In the genomic region with DNA sequence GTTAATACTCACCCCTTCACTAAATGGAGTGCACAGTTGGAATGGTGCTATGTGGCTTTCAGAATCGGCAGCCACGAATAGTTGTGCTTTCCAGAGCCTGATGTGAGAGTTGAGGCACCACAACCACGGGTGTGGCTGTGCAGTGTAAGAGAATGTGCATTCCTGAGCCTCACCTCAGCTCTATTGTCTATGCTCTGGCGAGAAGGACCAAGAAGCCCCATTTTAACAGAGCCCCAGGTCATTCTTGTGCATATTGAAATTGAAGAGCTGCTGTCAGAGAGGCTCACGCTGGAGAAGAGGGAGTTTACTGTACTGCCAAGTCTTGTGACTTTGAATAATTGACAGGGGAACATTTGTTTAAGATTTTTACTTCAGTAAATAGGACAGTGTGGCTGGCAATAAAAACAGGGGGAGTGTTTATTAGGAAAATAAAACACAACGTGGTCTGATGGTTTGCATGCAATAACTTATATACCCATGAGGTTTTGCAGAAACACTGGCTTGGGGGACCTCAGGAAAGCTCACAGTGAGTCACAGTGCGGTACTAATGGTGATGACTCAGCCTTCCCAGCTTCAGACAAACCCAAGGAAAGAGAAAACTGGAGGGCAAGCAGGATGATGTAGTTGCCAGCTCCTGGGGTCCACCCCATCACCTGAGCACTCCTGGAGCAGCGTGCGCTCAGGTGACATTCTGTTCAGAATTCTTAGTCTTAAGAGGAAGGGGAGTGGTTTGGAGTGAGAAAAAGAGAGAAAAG, we compare ENCODE assay signal across 33 mouse cellular contexts. TPM values are rescaled to one million over a fixed set of nuclear protein-coding genes. Genes with fewer than 3 reads are reported as not detected.
DNase-seq lines count a peak whose midpoint lies in the region; ATAC-seq and TF ChIP-seq lines count a peak whose summit lies in the region.
"Had no signal": no experiment of that assay in that cellular context is flagged by ENCODE, and none has a peak within 500 bp of the region (broad histone marks: within the 10 kb centered on the region; RNA-seq: fewer than 3 reads in every experiment).

No protein-coding gene starts in this region.

- H3K79me2 ChIP-seq in C2C12 (ENCODE audit: control insufficient read depth, insufficient read depth): no peaks in the 10 kb centered on the region

- no peak overlapping the region for H3K27ac ChIP-seq in embryonic facial prominence, embryonic 14.5 days (replicated peaks; ENCODE audit: low read depth, low read length)
- no peak overlapping the region for H3K27ac ChIP-seq in embryonic facial prominence, embryonic 10.5 days (replicated peaks)
- H3K27ac ChIP-seq: embryonic facial prominence, embryonic 15.5 days; forebrain, embryonic 13.5 days; heart, embryonic 10.5 days; hindbrain, embryonic 15.5 days; layer of hippocampus, adult 2 months; left cerebral cortex, adult 2 months; limb, embryonic 12.5 days; liver, embryonic 15.5 days; lung, embryonic 15.5 days; midbrain, embryonic 12.5 days; neural tube, embryonic 15.5 days had no signal

- 66% methylated on average over 9 of the region's 9 CpGs for WGBS in embryonic facial prominence, embryonic 14.5 days
- WGBS in embryonic facial prominence, embryonic 10.5 days: 79% methylated on average over 9 of the region's 9 CpGs

- DNase-seq in embryonic facial prominence, embryonic 14.5 days (ENCODE audit: low spot score): peak; percentile 19
- DNase-seq in embryonic facial prominence, embryonic 10.5 days (ENCODE audit: low spot score): no peak
- peak; percentile 80 for DNase-seq in NIH3T3 (ENCODE audit: low read depth)
- DNase-seq in fibroblast of lung, adult 2 months (ENCODE audit: low read depth): peak; percentile 36
- no peak for DNase-seq in urinary bladder, adult 18-20 months (ENCODE audit: low spot score in 2 of 2)
- no peak for DNase-seq in lung, postnatal 4 days
- DNase-seq in gastrocnemius, postnatal 14 days: no peak
- DNase-seq: cerebellum, adult 11 months; cerebellum, adult 9-10 months; gastrocnemius, postnatal 10 days; heart, adult 11 months; kidney, adult 2 months; kidney, postnatal 36 days; retina, postnatal 1 day; right cerebral cortex, postnatal 14 days; thymus, postnatal 4 days had no signal

- H3K4me2 ChIP-seq in embryonic facial prominence, embryonic 14.5 days (ENCODE audit: low read depth, low read length): no peak overlapping the region
- H3K4me2 ChIP-seq: embryonic facial prominence, embryonic 15.5 days; forebrain, embryonic 13.5 days; hindbrain, embryonic 15.5 days; limb, embryonic 12.5 days; liver, embryonic 15.5 days; lung, embryonic 15.5 days; midbrain, embryonic 12.5 days; neural tube, embryonic 15.5 days had no signal

- no peak for ATAC-seq in embryonic facial prominence, embryonic 14.5 days (ENCODE audit: low read depth)
- ATAC-seq: forebrain, embryonic 13.5 days had no signal

- TF ChIP-seq CTCF in C2C12 (IDR thresholded peaks at IDR 0.05; ENCODE audit: control insufficient read depth, insufficient read depth, insufficient read length): no peak

- intact Hi-C loops in gastrocnemius, postnatal 14 days (cut with DNase I; ENCODE audit: low total_unique reads): no loop called here

- no peaks in the 10 kb centered on the region for H3K27me3 ChIP-seq in embryonic facial prominence, embryonic 14.5 days (replicated peaks; ENCODE audit: control insufficient read depth, insufficient read depth, low read length)
- H3K27me3 ChIP-seq in embryonic facial prominence, embryonic 10.5 days (replicated peaks; ENCODE audit: low read depth, poor library complexity, severe bottlenecking): no peaks in the 10 kb centered on the region
- H3K27me3 ChIP-seq in C2C12 (ENCODE audit: control insufficient read depth, insufficient read depth, insufficient read length): no peaks in the 10 kb centered on the region
- H3K27me3 ChIP-seq: embryonic facial prominence, embryonic 15.5 days; forebrain, embryonic 13.5 days; hindbrain, embryonic 15.5 days; liver, embryonic 15.5 days; lung, embryonic 15.5 days; megakaryocyte, embryonic 14.5 days had no signal

- no peak overlapping the region for H3K9ac ChIP-seq in embryonic facial prominence, embryonic 14.5 days (ENCODE audit: low read depth, low read length)
- H3K9ac ChIP-seq: embryonic facial prominence, embryonic 15.5 days; forebrain, embryonic 13.5 days; hindbrain, embryonic 15.5 days; limb, embryonic 12.5 days; liver, embryonic 15.5 days; lung, embryonic 15.5 days; midbrain, embryonic 12.5 days; neural tube, embryonic 15.5 days had no signal

- H3K79me3 ChIP-seq in C2C12 (ENCODE audit: low read depth): no peaks in the 10 kb centered on the region

- H3K36me3 ChIP-seq in embryonic facial prominence, embryonic 14.5 days (ENCODE audit: control insufficient read depth, insufficient read depth, low read length): no peaks in the 10 kb centered on the region
- no peaks in the 10 kb centered on the region for H3K36me3 ChIP-seq in embryonic facial prominence, embryonic 10.5 days (replicated peaks)
- H3K36me3 ChIP-seq in C2C12 (ENCODE audit: control insufficient read depth, insufficient read depth): no peaks in the 10 kb centered on the region
- H3K36me3 ChIP-seq: embryonic facial prominence, embryonic 15.5 days; G1E; heart, embryonic 10.5 days; hindbrain, embryonic 15.5 days; limb, embryonic 12.5 days; liver, embryonic 15.5 days; lung, embryonic 15.5 days; midbrain, embryonic 12.5 days; neural tube, embryonic 15.5 days had no signal

- H3K9me3 ChIP-seq in embryonic facial prominence, embryonic 14.5 days (ENCODE audit: control insufficient read depth, low read length): no peaks in the 10 kb centered on the region
- no peaks in the 10 kb centered on the region for H3K9me3 ChIP-seq in embryonic facial prominence, embryonic 10.5 days
- H3K9me3 ChIP-seq: embryonic facial prominence, embryonic 15.5 days; forebrain, embryonic 13.5 days; G1E; heart, embryonic 10.5 days; hindbrain, embryonic 15.5 days; limb, embryonic 12.5 days; liver, embryonic 15.5 days; lung, embryonic 15.5 days; megakaryocyte, embryonic 14.5 days; midbrain, embryonic 12.5 days; neural tube, embryonic 15.5 days had no signal

- no peaks in the 10 kb centered on the region for H3K4me1 ChIP-seq in embryonic facial prominence, embryonic 14.5 days (ENCODE audit: control insufficient read depth, insufficient read depth, low read length)
- H3K4me1 ChIP-seq in embryonic facial prominence, embryonic 10.5 days: peaks cover 11% of the 10 kb centered on the region
- H3K4me1 ChIP-seq: forebrain, embryonic 13.5 days; hindbrain, embryonic 15.5 days; liver, embryonic 15.5 days; lung, embryonic 15.5 days; megakaryocyte, embryonic 14.5 days; midbrain, embryonic 12.5 days; neural tube, embryonic 15.5 days had no signal

- no peak overlapping the region for H3K4me3 ChIP-seq in embryonic facial prominence, embryonic 14.5 days (ENCODE audit: low read depth, low read length)
- no peak overlapping the region for H3K4me3 ChIP-seq in embryonic facial prominence, embryonic 10.5 days
- H3K4me3 ChIP-seq in C2C12 (ENCODE audit: insufficient read depth, poor library complexity, severe bottlenecking): no peak overlapping the region
- H3K4me3 ChIP-seq: embryonic facial prominence, embryonic 15.5 days; forebrain, embryonic 13.5 days; heart, embryonic 10.5 days; hindbrain, embryonic 15.5 days; layer of hippocampus, adult 2 months; left cerebral cortex, adult 2 months; limb, embryonic 12.5 days; liver, embryonic 15.5 days; lung, embryonic 15.5 days; megakaryocyte, embryonic 14.5 days; midbrain, embryonic 12.5 days; neural tube, embryonic 15.5 days had no signal

- no peak overlapping the region for H3ac ChIP-seq in C2C12 (ENCODE audit: control insufficient read depth, insufficient read length, low read depth)

TF ChIP-seq in C2C12, 6 proteins besides CTCF, POLR2A, EP300 and RAD21:
- TF ChIP-seq MYOD1 (IDR thresholded peaks at IDR 0.05; ENCODE audit: control insufficient read depth, insufficient read length, low read depth) (no peak), MYOG (IDR thresholded peaks at IDR 0.05; ENCODE audit: control insufficient read depth, extremely low read depth, insufficient read length) (no peak), USF1 (IDR thresholded peaks at IDR 0.05; ENCODE audit: low read depth) (no peak), FOSL1 (IDR thresholded peaks at IDR 0.05; ENCODE audit: insufficient read depth, low read length, poor library complexity, severe bottlenecking) (peak; percentile 84)

RNA-seq across cellular contexts. Expression of a gene that starts 17.8 kb away (rescaled TPM):
- polyA plus RNA-seq in embryonic facial prominence, embryonic 14.5 days (2014; fragmentation: Nextera tagmentation; extraction: Ambion mirVana): 128 and 199 TPM in 2 replicates
- polyA plus RNA-seq in embryonic facial prominence, embryonic 10.5 days (2016; fragmentation: Nextera tagmentation; extraction: Ambion mirVana): 0.10 and 0.16 TPM in 2 replicates
- 0.64 TPM for polyA plus RNA-seq in C2C12 (2012; fragmentation: generic; extraction: Trizol)
- 100 to 1,000 TPM; 116 to 133 TPM for total RNA-seq in gastrocnemius, postnatal 14 days (2021)
- total RNA-seq: common myeloid progenitor, adult 5-6 weeks; hematopoietic stem cell, adult 5-6 weeks had no signal
- polyA plus RNA-seq: G1E; liver, adult 2 months had no signal

Comparison
In these comparisons a context has a peak if more than half of its experiments do, and no peak if none do; other contexts are left out.
1. DNase-seq: peak in embryonic facial prominence, embryonic 14.5 days (single experiment), NIH3T3 (single experiment) and fibroblast of lung, adult 2 months (single experiment); none in embryonic facial prominence, embryonic 10.5 days (single experiment), urinary bladder, adult 18-20 months (0 of 2), lung, postnatal 4 days (0 of 2) and gastrocnemius, postnatal 14 days (single experiment).
2. RNA of a gene that starts 17.8 kb away (polyA plus RNA-seq): 128 to 199 TPM in embryonic facial prominence, embryonic 14.5 days; 0.64 TPM in C2C12 (single experiment) and 0.10 to 0.16 TPM in embryonic facial prominence, embryonic 10.5 days; every median in the first group is over 10 times any median in the second.